Mouse (Mus musculus) spleen, postnatal 0 days (tissue): ENCODE measurements around the gene Pdlim5. TPM values are rescaled to one million over a fixed set of nuclear protein-coding genes. Genes with fewer than 3 reads are reported as not detected.

Experiments
- polyA plus RNA-seq: library from polyadenylated mRNA; unstranded; fragments of >200 nt; fragmentation: Nextera tagmentation; extraction: Ambion mirVana; gene quantifications from 2 replicates; pipeline ENCODE4 v1.2.1, GENCODE M21; 2015

The Pdlim5 gene
- polyA plus RNA-seq: 12.0 and 12.1 TPM in 2 replicates

DNA sequence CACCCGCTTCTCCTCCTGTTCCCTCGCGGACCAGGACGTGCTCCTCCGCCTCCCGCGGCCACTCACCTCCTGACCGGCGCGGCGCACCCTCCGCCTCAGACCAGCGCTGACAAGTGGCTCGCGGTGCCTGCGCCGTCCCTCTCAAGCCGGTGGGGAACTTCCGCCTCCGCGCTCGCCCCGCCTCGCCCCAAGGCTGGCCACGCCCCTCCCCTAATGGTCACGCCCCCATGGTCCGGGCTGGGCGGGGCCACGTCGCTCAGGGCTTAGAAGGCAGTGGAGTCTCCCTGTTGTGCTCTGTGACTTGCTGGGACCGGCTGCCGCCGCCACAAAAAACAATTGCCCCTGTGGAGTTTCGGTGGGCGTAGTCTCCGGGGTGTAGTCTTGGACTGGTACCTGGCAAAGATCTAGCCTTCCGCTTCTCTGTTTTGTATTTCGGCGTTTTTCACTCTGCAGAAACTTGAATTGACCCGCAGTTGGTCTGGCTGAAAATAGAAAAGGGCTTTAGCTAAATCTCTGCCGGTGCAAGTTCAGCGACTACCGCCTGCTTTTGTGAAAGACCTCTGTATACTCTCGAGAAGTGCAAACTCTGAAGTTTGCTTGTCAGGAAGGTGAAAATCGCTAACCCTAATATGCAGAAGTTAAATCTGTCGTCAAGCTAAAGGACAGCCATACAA is at the start of gene Pdlim5:
Gene Pdlim5 (minus strand): TSS at position 177 of the 674 bp plus-strand sequence.

Other genes starting within 250 kb of the Pdlim5 start
- gene Bmpr1b, start 226.3 kb downstream of the Pdlim5 start, polyA plus RNA-seq: 0.49 and 0.71 TPM in 2 replicates
- 0.10 and 0.53 TPM in 2 replicates for gene Gbp5, start 98.3 kb upstream of the Pdlim5 start, polyA plus RNA-seq
- gene Gbp7, start 134.6 kb upstream of the Pdlim5 start, polyA plus RNA-seq: 7.7 and 10.6 TPM in 2 replicates
- 3.3 and 6.3 TPM in 2 replicates for gene Gbp3, start 164.3 kb upstream of the Pdlim5 start, polyA plus RNA-seq
- not detected in 2 replicates for gene Gbp2b, start 199.2 kb upstream of the Pdlim5 start, polyA plus RNA-seq
- 3.1 and 5.4 TPM in 2 replicates for gene Gbp2, start 224.9 kb upstream of the Pdlim5 start, polyA plus RNA-seq